Mouse (Mus musculus): ENCODE data around the gene Omg.

DNA sequence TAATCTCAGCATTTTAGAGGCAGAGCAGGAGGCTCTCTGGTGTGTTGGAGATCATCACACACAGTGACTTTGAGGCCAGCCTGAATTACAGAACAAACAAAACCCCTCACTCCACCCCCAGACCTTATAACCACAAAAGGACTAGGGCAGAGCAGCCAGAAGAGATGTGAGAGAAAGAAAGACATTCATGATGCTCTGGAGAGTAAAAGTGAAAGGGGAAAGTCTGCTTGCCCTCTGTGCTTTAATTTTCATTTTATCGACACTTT, 20.4 kb upstream of the Omg start:
- no peak for TF ChIP-seq CTCF (IDR thresholded peaks at IDR 0.05; ENCODE audit: low read depth)
- TF ChIP-seq EP300 (IDR thresholded peaks at IDR 0.05; ENCODE audit: low read depth), result no peak
